Mouse (Mus musculus): Measurements from ENCODE around the gene Dcaf11. TPM values are rescaled to one million over a fixed set of nuclear protein-coding genes. Genes with fewer than 3 reads are reported as not detected.

Gene Dcaf11
- total and polyA plus RNA-seq, 3 experiments: 24.3 to 37.9 TPM; not detected in 1

DNA sequence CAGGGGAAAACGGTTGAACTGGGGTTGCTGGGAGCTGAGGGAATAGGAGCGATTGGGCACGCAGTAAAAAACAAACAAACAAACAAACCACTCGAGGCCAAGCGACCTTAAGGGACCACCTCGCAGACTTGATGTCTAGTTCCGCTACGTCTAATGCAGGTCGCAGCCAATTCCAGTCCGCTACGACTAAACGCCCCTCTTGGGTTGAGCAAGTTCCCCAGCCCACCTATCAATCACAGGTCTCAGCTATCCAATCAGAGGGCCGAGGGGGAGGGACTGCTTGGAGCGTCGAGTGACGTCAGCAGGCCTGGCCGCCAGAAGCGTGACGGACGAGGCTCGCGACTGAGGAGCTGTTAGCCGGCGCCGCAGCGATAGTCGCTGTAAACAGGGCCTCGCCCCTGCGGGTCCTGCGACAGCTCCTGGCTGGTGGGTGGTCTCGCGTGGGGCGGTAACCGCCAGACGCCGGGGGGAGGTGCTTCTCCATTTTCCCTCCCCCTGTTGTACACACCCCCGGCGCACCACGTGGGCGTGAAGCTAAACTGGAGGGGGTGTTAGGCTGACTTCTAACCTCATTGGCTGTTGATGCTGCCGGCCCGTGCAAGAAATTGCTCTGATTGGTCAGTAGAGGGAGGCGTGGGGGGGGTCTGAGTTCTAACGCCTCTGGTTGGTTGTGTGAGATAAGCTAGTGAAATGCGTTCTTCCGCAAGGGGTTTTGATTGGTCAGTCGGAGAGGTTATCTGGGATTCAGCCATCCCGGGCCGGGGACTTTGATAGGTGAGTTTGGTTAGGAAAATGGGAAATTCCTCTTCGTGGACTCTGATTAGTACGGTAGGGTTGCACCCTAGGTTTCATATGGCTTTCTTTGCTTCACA is 632 bp downstream of the Dcaf11 start, which contains the start of gene A730061H03Rik (continued):
- TF ChIP-seq MAX (IDR thresholded peaks at IDR 0.05; ENCODE audit: low read length): peak; percentile 91
- 0 out of 2 replicates have a peak, but pooled peaks have one; percentile 28 for TF ChIP-seq ZMIZ1 (IDR thresholded peaks at IDR 0.05; ENCODE audit: low read depth, low read length)
- peak; percentile 58; the same call in 1 of the 2 replicates for TF ChIP-seq SIN3A (IDR thresholded peaks at IDR 0.05; ENCODE audit: low read length)
- TF ChIP-seq USF2 (IDR thresholded peaks at IDR 0.05; ENCODE audit: borderline replicate concordance in 1 of 2, insufficient read depth in 1 of 2, low read depth in 1 of 2, low read length in 2 of 2): 0 out of 4 replicates have a peak, but pooled peaks of 1 of the 2 experiments have one; percentile 43
- peak; percentile 70; the same call in 1 of the 2 replicates for TF ChIP-seq POLR2AphosphoS2 (IDR thresholded peaks at IDR 0.05; ENCODE audit: low read length)
- peak; percentile 19; the same call in 1 of the 2 replicates for TF ChIP-seq TCF12 (IDR thresholded peaks at IDR 0.05; ENCODE audit: low read depth, low read length)

DNA sequence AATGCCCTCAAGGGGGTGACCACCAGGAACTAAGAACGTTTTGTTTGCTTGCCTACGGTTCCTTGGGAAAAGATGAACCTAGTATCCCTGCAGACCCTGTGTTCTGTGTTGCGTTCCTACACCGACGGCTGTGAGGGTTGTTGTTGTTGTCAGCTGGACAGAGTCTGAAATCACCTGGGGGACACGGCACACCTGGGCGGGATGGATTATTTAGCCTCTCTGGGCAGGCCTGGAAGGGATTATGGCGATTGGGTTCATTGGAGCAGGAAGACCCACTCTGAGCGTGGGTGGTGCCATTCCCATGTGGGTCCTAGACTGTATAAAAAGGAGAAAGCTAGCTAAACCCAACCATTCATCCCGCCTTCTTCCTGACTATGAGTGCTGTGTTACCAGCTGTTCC is 2.1 kb downstream of the Dcaf11 start:
- TF ChIP-seq TCF12 (IDR thresholded peaks at IDR 0.05; ENCODE audit: low read depth, low read length) (no peak), HCFC1 (IDR thresholded peaks at IDR 0.05; ENCODE audit: low read depth, low read length) (no peak), CTCF (IDR thresholded peaks at IDR 0.05 in 2 of 3, conservative IDR thresholded peaks at IDR 0.05 in 1 of 3; ENCODE audit: control insufficient read depth in 1 of 3, insufficient read depth in 1 of 3, low read depth in 2 of 3, low read length in 3 of 3, poor library complexity in 1 of 3, severe bottlenecking in 1 of 3) (no peak), ZKSCAN1 (IDR thresholded peaks at IDR 0.05; ENCODE audit: low read depth, low read length) (no peak)
- no peak for DNase-seq (ENCODE audit: low read depth, low spot score)
- Histone ChIP-seq H3K79me2 (ENCODE audit: control insufficient read depth, insufficient read depth, low read length, poor library complexity) (no peaks in the 10 kb centered on the region; the same call in none of the 2 replicates), H3K9me3 (replicated peaks; ENCODE audit: insufficient read depth, low read length) (no peaks in the 10 kb centered on the region), H3K36me3 (ENCODE audit: control insufficient read depth in 1 of 2, insufficient read depth in 2 of 2, low read length in 2 of 2) (peaks cover 0 to 18% of the 10 kb centered on the region in 2 experiments; a peak in 2 of 4 replicates), H3K4me3 (ENCODE audit: control insufficient read depth in 1 of 2, insufficient read depth in 1 of 2, low read depth in 2 of 2, low read length in 2 of 2) (no peak overlapping the region), H3K27me3 (ENCODE audit: control insufficient read depth in 1 of 2, insufficient read depth in 2 of 2, low read length in 2 of 2) (no peaks in the 10 kb centered on the region), H3K27ac (ENCODE audit: control insufficient read depth, low read depth, low read length) (no peak overlapping the region), H3K4me1 (ENCODE audit: control insufficient read depth in 1 of 2, insufficient read depth in 2 of 2, low read length in 2 of 2) (peaks cover 7 to 18% of the 10 kb centered on the region in 2 experiments; a peak in 3 of 4 replicates), H3K9ac (ENCODE audit: control insufficient read depth, low read depth, low read length, poor library complexity, severe bottlenecking) (no peak overlapping the region)

- DNase-seq (ENCODE audit: low read depth, low spot score): no peak
- no peak overlapping the region for H3K9ac ChIP-seq (ENCODE audit: control insufficient read depth, low read depth, low read length, poor library complexity, severe bottlenecking)
- no peak overlapping the region for H3K27ac ChIP-seq (ENCODE audit: control insufficient read depth, low read depth, low read length)
- H3K27me3 ChIP-seq (ENCODE audit: control insufficient read depth in 1 of 2, insufficient read depth in 2 of 2, low read length in 2 of 2): no peaks in the 10 kb centered on the region
- H3K36me3 ChIP-seq (ENCODE audit: control insufficient read depth in 1 of 2, insufficient read depth in 2 of 2, low read length in 2 of 2): peaks cover 0 to 10% of the 10 kb centered on the region in 2 experiments; a peak in 2 of 4 replicates
- no peak for TF ChIP-seq USF2 (IDR thresholded peaks at IDR 0.05; ENCODE audit: borderline replicate concordance in 1 of 2, insufficient read depth in 1 of 2, low read depth in 1 of 2, low read length in 2 of 2)
- no peak for TF ChIP-seq RCOR1 (IDR thresholded peaks at IDR 0.05; ENCODE audit: low read depth, low read length)
- TF ChIP-seq ETS1 (IDR thresholded peaks at IDR 0.05; ENCODE audit: low read depth, low read length): no peak
- TF ChIP-seq NRF1 (IDR thresholded peaks at IDR 0.05; ENCODE audit: insufficient read depth, low read depth, low read length, poor library complexity, severe bottlenecking): no peak
- no peak for TF ChIP-seq CHD1 (IDR thresholded peaks at IDR 0.05; ENCODE audit: low read depth, low read length)
- no peak for TF ChIP-seq E2F4 (IDR thresholded peaks at IDR 0.05; ENCODE audit: borderline replicate concordance, low read depth, low read length)
- no peak for TF ChIP-seq CHD2 (IDR thresholded peaks at IDR 0.05; ENCODE audit: low read length)
- H3K79me2 ChIP-seq (ENCODE audit: control insufficient read depth, insufficient read depth, low read length, poor library complexity): no peaks in the 10 kb centered on the region; the same call in none of the 2 replicates
- H3K4me3 ChIP-seq (ENCODE audit: control insufficient read depth in 1 of 2, insufficient read depth in 1 of 2, low read depth in 2 of 2, low read length in 2 of 2): no peak overlapping the region
- H3K4me1 ChIP-seq (ENCODE audit: control insufficient read depth in 1 of 2, insufficient read depth in 2 of 2, low read length in 2 of 2): peaks cover under 1 to 12% of the 10 kb centered on the region in 2 experiments; a peak in 3 of 4 replicates
- no peaks in the 10 kb centered on the region for H3K9me3 ChIP-seq (replicated peaks; ENCODE audit: insufficient read depth, low read length)
These were observed 3.4 kb downstream of the Dcaf11 start for GRCm38 (mm10) chr14:55563249-55563648.

All from MEL (cell line).